Mouse (Mus musculus) midbrain, embryonic 14.5 days (tissue): ENCODE data around the gene Cfap97d1. TPM values are rescaled to one million over a fixed set of nuclear protein-coding genes. Genes with fewer than 3 reads are reported as not detected.

Source experiments
- ATAC-seq: fragments of 200-750 bp; cut with Nextera tagmentation; 2 replicates; pipeline ENCODE4 v1.8.0; 2017; ENCODE audit warnings: moderate number of reproducible peaks, moderate library complexity; ENCODE audit not compliant: low FRiP score, low TSS enrichment
- DNase-seq: peaks from one replicate; pipeline ENCODE4 v3.0.0-alpha.2; 2015
- H3K27ac ChIP-seq: fragments of 300-500 bp; sonication (generic); replicated peaks from 2 replicates; pipeline ENCODE4 v1.5.1; 2014; ENCODE audit warnings: mild to moderate bottlenecking, low read depth, low read length, moderate library complexity
- H3K27me3 ChIP-seq: fragments of 300-500 bp; sonication (generic); 2 replicates; pipeline ENCODE4 v1.6.1; 2014; ENCODE audit warnings: low read length, control low read depth, mixed read lengths; ENCODE audit not compliant: control insufficient read depth, insufficient read depth
- H3K36me3 ChIP-seq: fragments of 300-500 bp; sonication (generic); 2 replicates; pipeline ENCODE4 v1.6.1; 2014; ENCODE audit warnings: low read length, control low read depth; ENCODE audit not compliant: control insufficient read depth, insufficient read depth
- H3K4me1 ChIP-seq: fragments of 300-500 bp; sonication (generic); 2 replicates; pipeline ENCODE4 v1.6.1; 2014; ENCODE audit warnings: mild to moderate bottlenecking, antibody characterized with exemption, low read length, control low read depth; ENCODE audit not compliant: control insufficient read depth, insufficient read depth
- H3K4me2 ChIP-seq: fragments of 300-500 bp; sonication (generic); 2 replicates; pipeline ENCODE4 v1.6.1; 2014; ENCODE audit warnings: mild to moderate bottlenecking, low read length, moderate library complexity
- H3K4me3 ChIP-seq: fragments of 300-500 bp; sonication (generic); replicated peaks from 2 replicates; pipeline ENCODE4 v1.5.1; 2014; ENCODE audit warnings: low read depth, low read length
- H3K9ac ChIP-seq: fragments of 300-500 bp; sonication (generic); replicated peaks from 2 replicates; pipeline ENCODE4 v1.6.1; 2014; ENCODE audit warnings: mild to moderate bottlenecking, low read length, moderate library complexity
- H3K9me3 ChIP-seq: fragments of 300-500 bp; sonication (generic); 2 replicates; pipeline ENCODE4 v1.6.1; 2016; ENCODE audit warnings: low read length, control low read depth, mixed read lengths; ENCODE audit not compliant: control insufficient read depth
- WGBS: fragments of 180-500 bp; shearing (Covaris S2); extraction: QIAGEN DNeasy Blood & Tissue Kit; methylation state at CpG from one replicate; pipeline ENCODE4 v1.1.7; 2014; 5-methylcytosine and 5-hydroxymethylcytosine counted together
- polyA plus RNA-seq: library from polyadenylated mRNA; unstranded; fragments of >200 nt; fragmentation: Nextera tagmentation; extraction: Ambion mirVana; gene quantifications from 2 replicates; pipeline ENCODE4 v1.2.1, GENCODE M21; 2014

The Cfap97d1 gene
- polyA plus RNA-seq, 1 experiment from 2014 or later = not detected

- Histone ChIP-seq H3K27ac (no peak overlapping the region), H3K4me3 (no peak overlapping the region), H3K27me3 (no peaks in the 10 kb centered on the region), H3K9ac (no peak overlapping the region), H3K9me3 (no peaks in the 10 kb centered on the region), H3K36me3 (no peaks in the 10 kb centered on the region), H3K4me2 (no peak overlapping the region), H3K4me1 (peaks cover 24% of the 10 kb centered on the region)
- no peak for DNase-seq
- no peak for ATAC-seq
- WGBS = 86% methylated on average over 4 of the region's 4 CpGs
Observed at GRCm38 (mm10) chr11:102029304-102029703, 45.2 kb downstream of the Cfap97d1 start.

- Histone ChIP-seq H3K4me3 (no peak overlapping the region), H3K27me3 (no peaks in the 10 kb centered on the region), H3K9ac (no peak overlapping the region), H3K4me1 (peaks cover 22% of the 10 kb centered on the region), H3K9me3 (no peaks in the 10 kb centered on the region), H3K36me3 (no peaks in the 10 kb centered on the region), H3K27ac (no peak overlapping the region), H3K4me2 (no peak overlapping the region)
- no peak for ATAC-seq
- DNase-seq = no peak
- WGBS = 30% methylated on average over 7 of the region's 7 CpGs
Observed at GRCm38 (mm10) chr11:102029966-102030365, 45.9 kb downstream of the Cfap97d1 start.

GRCm38 (mm10) chr11:102031149-102031548, 47.1 kb downstream of the Cfap97d1 start:
- Histone ChIP-seq H3K36me3 (no peaks in the 10 kb centered on the region), H3K27ac (no peak overlapping the region), H3K4me3 (no peak overlapping the region), H3K4me1 (peaks cover 13% of the 10 kb centered on the region), H3K9me3 (no peaks in the 10 kb centered on the region), H3K27me3 (no peaks in the 10 kb centered on the region), H3K4me2 (no peak overlapping the region), H3K9ac (no peak overlapping the region)
- DNase-seq (no peak), ATAC-seq (no peak)
- WGBS = 82% methylated on average over 7 of the region's 7 CpGs

- 92% methylated on average over 12 of the region's 12 CpGs for WGBS
- no peak overlapping the region for H3K4me3 ChIP-seq
- H3K9me3 ChIP-seq = no peaks in the 10 kb centered on the region
- H3K27me3 ChIP-seq = no peaks in the 10 kb centered on the region
- H3K4me1 ChIP-seq = peaks cover 6% of the 10 kb centered on the region; the same call in 1 of the 2 replicates
- ATAC-seq = no peak
- no peak overlapping the region for H3K9ac ChIP-seq
- H3K27ac ChIP-seq = no peak overlapping the region
- no peak for DNase-seq
- H3K36me3 ChIP-seq = no peaks in the 10 kb centered on the region
- no peak overlapping the region for H3K4me2 ChIP-seq
Observed at GRCm38 (mm10) chr11:102033055-102033591, 49.0 kb downstream of the Cfap97d1 start.

- no peak overlapping the region for H3K4me3 ChIP-seq
- ATAC-seq (no peak), DNase-seq (no peak)
- no peak overlapping the region for H3K4me2 ChIP-seq
- peaks cover 2% of the 10 kb centered on the region; the same call in 1 of the 2 replicates for H3K4me1 ChIP-seq
- no peak overlapping the region for H3K27ac ChIP-seq
- no peaks in the 10 kb centered on the region for H3K36me3 ChIP-seq
- H3K9me3 ChIP-seq = no peaks in the 10 kb centered on the region
- H3K9ac ChIP-seq = no peak overlapping the region
- H3K27me3 ChIP-seq = no peaks in the 10 kb centered on the region
- 66% methylated on average over 8 of the region's 8 CpGs for WGBS
Observed at GRCm38 (mm10) chr11:102034887-102035286, 50.8 kb downstream of the Cfap97d1 start.

- DNase-seq (no peak), ATAC-seq (no peak)
- Histone ChIP-seq H3K9me3 (no peaks in the 10 kb centered on the region), H3K27ac (no peak overlapping the region), H3K4me1 (no peaks in the 10 kb centered on the region), H3K4me3 (no peak overlapping the region), H3K4me2 (no peak overlapping the region), H3K36me3 (no peaks in the 10 kb centered on the region), H3K27me3 (no peaks in the 10 kb centered on the region), H3K9ac (no peak overlapping the region)
- WGBS = 73% methylated on average over 5 of the region's 5 CpGs
Observed at GRCm38 (mm10) chr11:102035456-102035960, 51.4 kb downstream of the Cfap97d1 start.

GRCm38 (mm10) chr11:102036336-102036735, 52.3 kb downstream of the Cfap97d1 start:
- H3K27ac ChIP-seq = no peak overlapping the region
- H3K4me2 ChIP-seq = no peak overlapping the region
- no peaks in the 10 kb centered on the region for H3K36me3 ChIP-seq
- no peaks in the 10 kb centered on the region for H3K4me1 ChIP-seq
- DNase-seq = no peak
- H3K9me3 ChIP-seq = no peaks in the 10 kb centered on the region
- no peak overlapping the region for H3K4me3 ChIP-seq
- no peaks in the 10 kb centered on the region for H3K27me3 ChIP-seq
- 85% methylated on average over 7 of the region's 7 CpGs for WGBS
- no peak for ATAC-seq
- H3K9ac ChIP-seq = no peak overlapping the region

GRCm38 (mm10) chr11:102037789-102038188, 53.7 kb downstream of the Cfap97d1 start:
- Histone ChIP-seq H3K9me3 (no peaks in the 10 kb centered on the region), H3K27me3 (no peaks in the 10 kb centered on the region), H3K4me1 (no peaks in the 10 kb centered on the region), H3K4me3 (no peak overlapping the region), H3K27ac (no peak overlapping the region), H3K4me2 (no peak overlapping the region), H3K36me3 (no peaks in the 10 kb centered on the region), H3K9ac (no peak overlapping the region)
- ATAC-seq = no peak
- 76% methylated on average over 6 of the region's 6 CpGs for WGBS
- no peak for DNase-seq

- ATAC-seq (no peak), DNase-seq (no peak)
- H3K9me3 ChIP-seq = no peaks in the 10 kb centered on the region
- no peak overlapping the region for H3K9ac ChIP-seq
- H3K36me3 ChIP-seq = no peaks in the 10 kb centered on the region
- H3K27me3 ChIP-seq = no peaks in the 10 kb centered on the region
- no peak overlapping the region for H3K4me3 ChIP-seq
- H3K4me1 ChIP-seq = no peaks in the 10 kb centered on the region
- H3K4me2 ChIP-seq = no peak overlapping the region
- WGBS = 59% methylated on average over 13 of the region's 13 CpGs
- H3K27ac ChIP-seq = no peak overlapping the region
Observed at GRCm38 (mm10) chr11:102039487-102040137, 55.5 kb downstream of the Cfap97d1 start.
